Mouse (Mus musculus) kidney, adult 9 months (tissue): Measurements from ENCODE around the gene Slitrk5.
A peak's percentile ranks its signal among the peaks of the same experiment; 100 is the strongest.
"Not testable (repeated sequence)": the region's sequence is repeated elsewhere in the genome, so short reads cannot be mapped to it uniquely, and the experiment has no call there.

Experiments
- DNase-seq: peaks from one replicate; pipeline ENCODE4 v3.0.0; 2022

Slitrk5 gene

DNA sequence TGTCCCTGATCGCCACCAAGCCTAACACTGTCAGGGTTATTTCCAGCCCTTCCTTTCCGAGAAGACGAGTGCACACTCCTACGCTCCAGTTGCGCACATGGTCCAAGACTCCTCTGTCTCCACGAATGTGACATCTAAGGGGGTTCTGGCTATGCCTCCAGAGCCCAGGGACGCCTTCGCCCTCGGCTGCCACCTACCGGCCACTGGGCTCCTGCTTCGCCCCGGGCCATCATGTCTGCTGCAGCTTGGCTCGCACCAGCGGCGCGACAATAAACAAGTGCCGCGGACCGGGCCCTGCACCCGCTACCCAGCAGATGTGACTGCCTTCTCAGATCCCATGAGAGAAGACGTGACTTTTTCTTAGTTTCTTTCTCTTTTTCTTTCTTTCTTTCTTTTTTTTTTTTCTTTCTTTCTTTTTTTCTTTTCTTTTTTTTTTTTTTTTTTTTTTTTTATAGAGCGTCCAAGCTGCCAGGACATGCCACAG is at the start of gene Slitrk5:
Gene Slitrk5 (plus strand): TSS at position 434 of the 484 bp plus-strand sequence.
- peak; percentile 77 for DNase-seq

- no peak for DNase-seq
Observed at GRCm38 (mm10) chr14:111672942-111673341, 2.0 kb upstream of the Slitrk5 start.

GRCm38 (mm10) chr14:111675211-111676165 is 591 bp downstream of the Slitrk5 start:
- DNase-seq: no peak

- DNase-seq: no peak
Observed at GRCm38 (mm10) chr14:111676166-111676581, 1.3 kb downstream of the Slitrk5 start.

GRCm38 (mm10) chr14:111676851-111677291 is 2.0 kb downstream of the Slitrk5 start:
- no peak for DNase-seq

DNA sequence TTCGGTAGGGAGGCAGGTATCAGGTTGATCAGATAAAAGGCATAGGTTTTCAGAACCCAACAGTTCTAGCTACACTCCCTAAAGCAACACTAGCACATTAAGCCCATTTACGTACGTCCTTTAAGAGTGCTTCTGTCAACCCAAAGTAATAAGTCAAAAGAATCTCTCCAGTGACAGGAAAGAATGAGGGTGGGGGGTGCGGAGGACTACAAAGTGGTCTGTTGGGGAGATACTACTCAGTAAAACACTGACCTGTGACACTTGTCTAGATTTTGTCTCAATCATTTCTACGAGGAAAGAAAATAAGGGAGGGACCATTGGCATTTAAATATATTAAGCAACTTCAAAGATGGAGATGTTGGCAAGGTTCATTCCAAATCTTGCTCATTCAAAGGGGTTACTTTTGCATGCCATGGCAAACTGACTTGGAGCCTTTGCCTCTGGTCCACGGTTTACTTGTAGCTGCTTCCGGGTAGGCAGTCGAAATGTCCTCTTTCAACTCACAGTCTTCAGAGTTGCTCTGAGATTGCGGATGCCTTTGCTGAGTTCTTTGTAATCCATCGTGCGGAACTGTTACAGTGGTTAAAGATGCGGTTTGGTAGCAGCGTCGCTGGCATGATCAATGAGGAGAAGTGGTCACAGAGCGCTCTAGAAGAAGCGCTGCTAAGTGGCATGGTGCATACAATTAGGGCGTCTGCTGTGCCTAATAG is 2.6 kb downstream of the Slitrk5 start:
- DNase-seq: no peak

GRCm38 (mm10) chr14:111680271-111680670 is 5.4 kb downstream of the Slitrk5 start:
- no peak for DNase-seq

- DNase-seq: no peak
Observed at GRCm38 (mm10) chr14:111681092-111681708, 6.3 kb downstream of the Slitrk5 start.

DNA sequence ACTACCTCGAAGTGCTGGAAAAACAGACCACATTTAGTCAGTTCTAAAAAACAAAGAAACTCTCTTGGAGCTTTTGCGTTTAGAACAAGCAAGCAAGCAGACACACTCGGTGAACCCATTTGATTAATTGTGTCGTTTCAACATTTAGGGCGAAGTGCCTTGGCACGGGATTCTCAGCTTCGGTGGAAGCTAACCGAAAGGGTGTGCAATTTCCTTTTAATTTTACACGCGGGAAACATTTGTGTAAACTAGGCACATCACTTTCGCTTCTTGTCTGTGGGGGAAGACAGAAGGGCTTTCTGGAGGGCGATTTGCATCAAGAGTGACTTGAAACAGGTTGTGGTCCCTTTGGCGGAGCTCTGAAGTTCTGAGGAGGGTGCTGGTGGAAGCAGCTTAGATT is 6.9 kb downstream of the Slitrk5 start:
- DNase-seq: no peak

- DNase-seq: no peak
Observed at GRCm38 (mm10) chr14:111683543-111683942, 8.6 kb downstream of the Slitrk5 start.

- DNase-seq: not testable (repeated sequence)
Observed at GRCm38 (mm10) chr14:111690139-111690538, 15.2 kb downstream of the Slitrk5 start.

DNA sequence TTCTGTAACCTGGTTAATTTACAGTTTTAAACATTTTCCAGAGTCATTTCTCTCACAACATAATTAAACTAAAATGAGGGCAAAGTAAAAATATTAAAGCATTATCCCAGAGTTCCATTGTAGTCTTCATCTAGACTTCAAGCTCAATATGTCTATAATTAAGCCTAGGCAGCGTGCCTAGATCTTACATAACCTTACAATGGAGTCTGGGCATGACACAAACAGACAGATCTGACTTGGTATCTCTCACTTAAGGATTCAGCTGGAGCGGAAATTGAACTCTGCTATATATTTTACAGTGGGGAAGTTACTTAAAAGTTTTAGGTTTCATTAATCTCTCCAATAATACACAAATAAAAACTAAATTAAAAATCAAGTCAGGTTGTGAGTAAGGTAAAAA is 54.9 kb downstream of the Slitrk5 start:
- DNase-seq: no peak
